Mouse (Mus musculus) cerebellum, adult 9-11 months (tissue): ENCODE measurements around the gene Arl4a.
A peak's percentile ranks its signal among the peaks of the same experiment; 100 is the strongest.

Source experiments
- DNase-seq: peaks from one replicate; pipeline ENCODE4 v3.0.0; 2022

Arl4a gene

GRCm38 (mm10) chr12:40037876-40038463 is at the start of gene Arl4a:
Gene Arl4a (minus strand): TSS chr12:40038025.
- peak; percentile 87 for DNase-seq

GRCm38 (mm10) chr12:40085731-40086322 is 48.0 kb upstream of the Arl4a start:
- no peak for DNase-seq

GRCm38 (mm10) chr12:40082453-40083238 is 44.8 kb upstream of the Arl4a start:
- no peak for DNase-seq

GRCm38 (mm10) chr12:40082048-40082447 is 44.2 kb upstream of the Arl4a start:
- DNase-seq = no peak

GRCm38 (mm10) chr12:40073660-40074059 is 35.8 kb upstream of the Arl4a start:
- DNase-seq = no peak

- DNase-seq = no peak
Observed at GRCm38 (mm10) chr12:40047024-40047423, 9.2 kb upstream of the Arl4a start.

GRCm38 (mm10) chr12:40043816-40044585 is 6.2 kb upstream of the Arl4a start:
- DNase-seq = no peak

GRCm38 (mm10) chr12:40040067-40040466 is 2.2 kb upstream of the Arl4a start:
- no peak for DNase-seq

GRCm38 (mm10) chr12:40037226-40037813 is 505 bp downstream of the Arl4a start:
- peak; percentile 97 for DNase-seq

GRCm38 (mm10) chr12:40036666-40037065 is 1.2 kb downstream of the Arl4a start:
- no peak for DNase-seq

- no peak for DNase-seq
Observed at GRCm38 (mm10) chr12:40035506-40035905, 2.3 kb downstream of the Arl4a start.

GRCm38 (mm10) chr12:40029201-40029600 is 8.6 kb downstream of the Arl4a start:
- no peak for DNase-seq

GRCm38 (mm10) chr12:40027846-40028245 is 10.0 kb downstream of the Arl4a start:
- no peak for DNase-seq

- DNase-seq = no peak
Observed at GRCm38 (mm10) chr12:40027444-40027843, 10.4 kb downstream of the Arl4a start.

GRCm38 (mm10) chr12:40023918-40024317 is 13.9 kb downstream of the Arl4a start:
- DNase-seq = no peak

- DNase-seq = no peak
Observed at GRCm38 (mm10) chr12:40023014-40023642, 14.7 kb downstream of the Arl4a start.

- DNase-seq = no peak
Observed at GRCm38 (mm10) chr12:40022344-40022743, 15.5 kb downstream of the Arl4a start.

GRCm38 (mm10) chr12:40017955-40018505 is 19.8 kb downstream of the Arl4a start:
- DNase-seq = no peak

- DNase-seq = no peak
Observed at GRCm38 (mm10) chr12:40016648-40017460, 21.0 kb downstream of the Arl4a start.

GRCm38 (mm10) chr12:40016068-40016467 is 21.8 kb downstream of the Arl4a start:
- no peak for DNase-seq

GRCm38 (mm10) chr12:40009866-40010265 is 28.0 kb downstream of the Arl4a start:
- no peak for DNase-seq
